Mouse (Mus musculus) thymus, adult 2 months (tissue): ENCODE results near the gene Rrp12.

Experiments
- CTCF ChIP-seq: fragments of 200-500 bp; IDR thresholded peaks from 2 replicates; pipeline ENCODE4 v1.5.1; 2012; ENCODE audit warnings: mild to moderate bottlenecking, control low read depth, low read length, moderate library complexity, borderline replicate concordance; ENCODE audit not compliant: control insufficient read depth, poor library complexity, insufficient read depth; ENCODE audit errors: extremely low read depth
- POLR2A ChIP-seq: fragments of 200-500 bp; IDR thresholded peaks from 2 replicates; pipeline ENCODE4 v1.6.1; 2012; ENCODE audit warnings: mild to moderate bottlenecking, low read length, control low read depth, moderate library complexity; ENCODE audit not compliant: control insufficient read depth, poor library complexity, insufficient read depth; ENCODE audit errors: extremely low read depth

- TF ChIP-seq CTCF, result no peak
- TF ChIP-seq POLR2A, result no peak
These were observed 21.6 kb downstream of the Rrp12 start for GRCm38 (mm10) chr19:41874356-41874755.
